In the genomic region with DNA sequence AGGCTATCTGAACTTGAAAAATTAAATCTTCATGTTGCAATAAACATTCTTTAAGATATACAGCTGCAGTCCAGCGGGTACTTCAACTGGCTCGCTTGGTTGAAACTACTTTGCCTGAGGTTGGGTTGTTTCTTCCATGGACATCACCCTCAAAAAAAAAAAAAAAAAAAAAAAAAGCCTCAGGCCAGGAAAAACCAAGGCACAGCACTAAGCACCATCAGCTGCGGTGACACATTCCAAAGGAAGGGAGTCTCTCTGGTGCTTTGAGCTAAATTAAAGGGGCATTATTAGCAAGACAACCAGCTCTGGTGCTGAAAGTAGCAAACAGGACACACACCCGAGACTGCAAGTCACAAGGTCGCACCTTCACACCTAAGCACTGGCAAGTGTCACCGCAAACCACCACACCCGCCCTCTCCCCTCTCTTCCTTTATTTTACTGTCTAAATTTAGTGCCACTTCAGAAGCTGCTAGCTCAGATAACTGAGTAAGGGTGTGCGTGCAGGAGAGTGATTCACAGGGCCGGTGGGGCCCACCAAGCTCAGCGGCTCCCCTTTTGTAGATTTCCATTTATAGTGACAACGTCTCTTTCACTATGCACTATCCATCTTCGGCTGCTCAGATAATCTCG, we compare ENCODE assay signal across 10 mouse cellular contexts.
DNase-seq lines count a peak whose midpoint lies in the region; ATAC-seq and TF ChIP-seq lines count a peak whose summit lies in the region.
"Had no signal": no experiment of that assay in that cellular context is flagged by ENCODE, and none has a peak within 500 bp of the region (broad histone marks: within the 10 kb centered on the region; RNA-seq: fewer than 3 reads in every experiment).

No protein-coding gene starts in this region.

- peak; percentile 53 to 58 for DNase-seq in spleen, postnatal 36 days (ENCODE audit: low spot score in 2 of 2)
- DNase-seq in spleen, postnatal 4 days (ENCODE audit: low spot score in 2 of 2), result no peak
- no peak for DNase-seq in cerebellum, adult 2 months
- DNase-seq in embryo, embryonic 9.5 days (ENCODE audit: extremely low spot score), result no peak
- DNase-seq in cerebellum, adult 11-12 months, result no peak
- DNase-seq in urinary bladder, adult 18-20 months (ENCODE audit: low spot score in 2 of 2), result no peak

- TF ChIP-seq CTCF in cerebellum, adult 2 months (IDR thresholded peaks at IDR 0.05; ENCODE audit: borderline replicate concordance, insufficient read depth, low read depth, low read length), result no peak

- no peaks in the 10 kb centered on the region for H3K9me3 ChIP-seq in heart, embryonic 16.5 days (replicated peaks; ENCODE audit: control insufficient read depth, low read length)
- H3K9me3 ChIP-seq: embryonic facial prominence, embryonic 13.5 days had no signal

- H3K4me3 ChIP-seq in heart, embryonic 16.5 days (ENCODE audit: low read length), result no peak overlapping the region
- no peak overlapping the region for H3K4me3 ChIP-seq in cerebellum, adult 2 months (replicated peaks; ENCODE audit: insufficient read depth, low read depth, low read length)
- H3K4me3 ChIP-seq: embryonic facial prominence, embryonic 13.5 days had no signal

- H3K4me2 ChIP-seq in heart, embryonic 16.5 days (ENCODE audit: low read depth, low read length), result peak overlapping the region; percentile 53
- H3K4me2 ChIP-seq: embryonic facial prominence, embryonic 13.5 days; hindbrain, embryonic 14.5 days had no signal

- 31% methylated on average over 13 of the region's 13 CpGs for WGBS in heart, embryonic 16.5 days
- WGBS in cerebellum, adult 2 months, result 91% methylated on average over 13 of the region's 13 CpGs

- peak; percentile 85 for ATAC-seq in heart, embryonic 16.5 days (replicated peaks; ENCODE audit: extremely low read depth, insufficient read depth, low FRiP score)
- ATAC-seq in megakaryocyte progenitor cell, adult 5-6 weeks (replicated peaks; ENCODE audit: poor library complexity), result peak; percentile 88

- H3K36me3 ChIP-seq in heart, embryonic 16.5 days (ENCODE audit: control insufficient read depth, insufficient read depth), result no peaks in the 10 kb centered on the region
- H3K36me3 ChIP-seq: embryonic facial prominence, embryonic 13.5 days had no signal

- H3K4me1 ChIP-seq in heart, embryonic 16.5 days (ENCODE audit: control insufficient read depth, insufficient read depth, low read length), result peaks cover 17% of the 10 kb centered on the region
- peaks cover 1% of the 10 kb centered on the region for H3K4me1 ChIP-seq in cerebellum, adult 2 months (ENCODE audit: control insufficient read depth, insufficient read depth, low read length)
- H3K4me1 ChIP-seq: embryonic facial prominence, embryonic 13.5 days had no signal

- no peak overlapping the region; the same call in 1 of the 2 replicates for H3K9ac ChIP-seq in heart, embryonic 16.5 days (ENCODE audit: low read length)
- H3K9ac ChIP-seq: embryonic facial prominence, embryonic 13.5 days; hindbrain, embryonic 14.5 days had no signal

- H3K27me3 ChIP-seq in heart, embryonic 16.5 days (ENCODE audit: control insufficient read depth, insufficient read depth, low read length), result no peaks in the 10 kb centered on the region
- no peaks in the 10 kb centered on the region for H3K27me3 ChIP-seq in cerebellum, adult 2 months (ENCODE audit: control insufficient read depth, insufficient read depth, low read length)
- H3K27me3 ChIP-seq: embryonic facial prominence, embryonic 13.5 days had no signal

- H3K27ac ChIP-seq in heart, embryonic 16.5 days (ENCODE audit: low read length), result peak overlapping the region; percentile 89
- H3K27ac ChIP-seq in cerebellum, adult 2 months (ENCODE audit: insufficient read depth, low read length), result no peak overlapping the region
- H3K27ac ChIP-seq: embryonic facial prominence, embryonic 13.5 days; hindbrain, embryonic 14.5 days had no signal

- TF ChIP-seq POLR2A in cerebellum, adult 2 months (IDR thresholded peaks at IDR 0.05; ENCODE audit: borderline replicate concordance, insufficient read depth, low read length), result no peak

Comparison
In these comparisons a context has a peak if more than half of its experiments do, and no peak if none do; other contexts are left out.
1. DNase-seq: peak in spleen, postnatal 36 days (2 of 2); none in spleen, postnatal 4 days (0 of 2), cerebellum, adult 2 months (0 of 2), embryo, embryonic 9.5 days (single experiment), cerebellum, adult 11-12 months (single experiment) and urinary bladder, adult 18-20 months (0 of 2).